Mouse (Mus musculus): ENCODE measurements around the gene Elovl6.
A peak's percentile ranks its signal among the peaks of the same experiment; 100 is the strongest.

GRCm38 (mm10) chr3:129494123-129494522, 38.0 kb upstream of the Elovl6 start:
- TF ChIP-seq CTCF (IDR thresholded peaks at IDR 0.05; ENCODE audit: extremely low read depth, insufficient read depth, insufficient read length, insufficient replicate concordance) (peak; percentile 4; the same call in 1 of the 2 replicates), POLR2A (IDR thresholded peaks at IDR 0.05; ENCODE audit: low read depth, low read length) (no peak)
